Mouse (Mus musculus) cortical plate, adult 2 months (tissue): ENCODE measurements around the gene Psma7. TPM values are rescaled to one million over a fixed set of nuclear protein-coding genes. Genes with fewer than 3 reads are reported as not detected.

ENCODE experiments used
- H3K27ac ChIP-seq: fragments of 200-500 bp; 2 replicates; pipeline ENCODE4 v1.5.1; 2012; ENCODE audit warnings: low read length, control low read depth, inconsistent platforms; ENCODE audit not compliant: insufficient read depth
- H3K4me1 ChIP-seq: fragments of 200-500 bp; 2 replicates; pipeline ENCODE4 v1.6.1; 2011; ENCODE audit warnings: low read length; ENCODE audit not compliant: control insufficient read depth, insufficient read depth
- H3K4me3 ChIP-seq: fragments of 200-500 bp; 2 replicates; pipeline ENCODE4 v1.5.1; 2011; ENCODE audit warnings: mild to moderate bottlenecking, low read length, control low read depth; ENCODE audit not compliant: insufficient read depth
- CTCF ChIP-seq: fragments of 200-500 bp; IDR thresholded peaks from 2 replicates; pipeline ENCODE4 v1.5.1; 2011; ENCODE audit warnings: mild to moderate bottlenecking, control low read depth, low read length; ENCODE audit not compliant: insufficient read depth; ENCODE audit errors: extremely low read depth
- POLR2A ChIP-seq: fragments of 200-500 bp; IDR thresholded peaks from 2 replicates; pipeline ENCODE4 v1.6.1; 2011; ENCODE audit warnings: mild to moderate bottlenecking, low read length, control low read depth; ENCODE audit not compliant: insufficient read depth; ENCODE audit errors: extremely low read depth
- polyA plus RNA-seq: library from polyadenylated mRNA; depleted of rRNA; stranded (reverse); fragments of >200 nt; gene quantifications from 2 replicates; pipeline ENCODE4 v1.2.3, GENCODE M21; 2012

The Psma7 gene
- polyA plus RNA-seq, 1 experiment: 215 TPM

DNA sequence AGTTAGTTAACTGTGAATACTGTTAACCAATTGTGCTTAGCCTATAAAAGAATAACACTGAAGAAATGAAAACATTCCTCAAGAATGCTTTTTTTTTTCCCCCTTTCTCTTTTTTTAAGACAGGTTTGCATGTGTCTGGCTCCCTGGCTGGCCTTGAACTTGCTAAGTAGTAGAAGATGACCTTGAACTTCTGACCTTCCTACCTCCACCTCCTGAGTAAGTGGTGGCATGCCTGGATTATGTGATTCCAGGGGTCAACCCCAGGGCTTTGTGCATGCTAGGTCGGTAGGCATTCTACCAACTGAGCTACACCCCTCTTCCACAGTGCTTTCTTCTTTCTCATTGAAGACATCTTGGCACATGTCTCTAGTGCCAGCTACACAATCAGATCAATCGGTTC lies 29.4 kb upstream of the Psma7 start:
- Histone ChIP-seq H3K27ac (no peak overlapping the region), H3K4me3 (no peak overlapping the region; the same call in 1 of the 2 replicates), H3K4me1 (peaks cover 3% of the 10 kb centered on the region; the same call in 1 of the 2 replicates)
- TF ChIP-seq CTCF: no peak
- TF ChIP-seq POLR2A: no peak

DNA sequence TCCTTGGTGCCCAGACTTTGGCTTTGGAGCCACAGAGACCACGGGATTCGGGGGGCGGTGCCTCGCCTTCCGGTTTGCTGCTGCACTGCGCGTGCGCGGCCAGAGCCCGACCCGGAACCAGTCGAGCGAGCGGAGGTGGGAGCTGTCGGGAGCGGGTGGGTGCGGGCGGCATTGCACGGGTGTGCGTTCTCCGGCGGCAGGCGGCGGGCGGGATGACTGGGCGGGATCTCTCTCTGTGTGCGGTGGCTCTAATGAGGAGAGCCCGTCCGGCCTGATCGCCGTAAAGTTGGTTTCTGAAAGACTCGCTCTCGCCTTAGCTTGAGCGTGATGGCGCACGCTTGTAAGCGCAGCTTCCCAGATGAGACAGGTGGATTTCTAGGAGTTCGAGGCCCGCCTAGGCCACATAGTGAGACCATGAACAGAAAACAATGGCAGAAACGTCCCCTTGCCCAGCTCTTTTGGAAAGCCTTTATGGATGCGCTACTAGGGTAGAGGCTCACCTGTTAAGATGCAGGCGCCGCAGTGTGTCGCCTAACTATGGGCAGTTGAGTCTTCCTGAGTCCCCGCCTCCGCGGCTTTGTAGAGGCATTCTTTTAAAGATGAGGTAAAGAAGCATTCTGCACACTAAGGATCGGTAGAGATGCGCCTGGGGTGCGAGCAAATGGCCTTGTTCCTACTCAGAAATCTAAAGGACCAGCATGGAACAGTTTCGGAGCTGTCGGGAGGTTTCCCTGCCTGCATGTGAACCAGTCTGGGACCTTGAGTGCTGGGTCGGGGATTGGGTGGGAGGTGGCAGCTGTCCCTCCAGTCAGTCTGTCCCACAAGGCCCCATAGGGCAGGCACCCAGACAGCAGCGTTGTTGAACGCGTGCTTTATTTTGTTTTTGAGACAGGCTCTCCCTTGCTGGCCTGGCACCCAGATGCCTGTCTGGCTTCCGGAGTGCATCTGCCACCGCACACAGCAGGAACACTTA lies 28.5 kb upstream of the Psma7 start, which contains the start of gene Mtg2:
Mtg2 (plus strand) TSS at position 108 of the 973 bp plus-strand sequence.
- H3K4me1 ChIP-seq: peaks cover 3% of the 10 kb centered on the region; the same call in 1 of the 2 replicates
- H3K27ac ChIP-seq: peak within 1 kb of the TSS; percentile 26; the same call in 1 of the 2 replicates
- peak; percentile 64; the same call in 1 of the 2 replicates for TF ChIP-seq POLR2A
- TF ChIP-seq CTCF: no peak
- H3K4me3 ChIP-seq: peak within 1 kb of the TSS; percentile 57

DNA sequence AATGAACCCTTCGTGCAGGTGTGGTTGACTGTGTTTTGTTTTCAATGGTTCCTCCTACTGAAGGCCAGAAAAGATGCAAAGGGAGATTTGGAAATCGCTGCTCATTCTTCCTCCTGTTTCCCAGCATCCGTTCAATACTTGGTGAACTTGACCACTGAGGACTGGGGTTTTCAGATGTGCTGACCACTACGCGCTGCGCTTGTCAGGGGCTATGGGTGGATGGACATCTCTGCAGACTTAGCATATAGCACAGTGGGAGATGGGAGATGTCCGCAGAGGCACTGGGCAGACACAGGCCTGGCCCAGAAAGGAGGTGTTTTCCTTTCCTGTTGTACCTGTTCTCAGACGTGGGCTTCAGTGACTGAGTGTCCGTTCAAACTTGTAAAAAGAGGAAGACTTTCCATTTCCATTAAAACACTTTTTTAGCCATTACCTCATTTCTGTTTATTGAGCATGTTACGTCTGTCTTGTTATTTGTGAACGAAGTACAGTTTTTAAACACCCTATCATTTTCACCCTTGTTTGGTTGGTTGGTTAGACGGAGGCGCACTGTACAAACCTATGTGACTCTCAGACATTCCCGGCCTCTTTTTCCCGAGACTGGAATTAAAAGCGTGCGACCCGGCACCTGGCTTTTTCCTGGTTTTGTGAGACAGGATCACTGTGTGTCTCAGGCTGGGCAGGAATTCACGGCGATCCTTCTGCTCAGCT lies 27.7 kb upstream of the Psma7 start:
- Histone ChIP-seq H3K4me3 (peak overlapping the region; percentile 57), H3K27ac (no peak overlapping the region), H3K4me1 (peaks cover 3% of the 10 kb centered on the region; the same call in 1 of the 2 replicates)
- TF ChIP-seq CTCF (no peak), POLR2A (no peak)

DNA sequence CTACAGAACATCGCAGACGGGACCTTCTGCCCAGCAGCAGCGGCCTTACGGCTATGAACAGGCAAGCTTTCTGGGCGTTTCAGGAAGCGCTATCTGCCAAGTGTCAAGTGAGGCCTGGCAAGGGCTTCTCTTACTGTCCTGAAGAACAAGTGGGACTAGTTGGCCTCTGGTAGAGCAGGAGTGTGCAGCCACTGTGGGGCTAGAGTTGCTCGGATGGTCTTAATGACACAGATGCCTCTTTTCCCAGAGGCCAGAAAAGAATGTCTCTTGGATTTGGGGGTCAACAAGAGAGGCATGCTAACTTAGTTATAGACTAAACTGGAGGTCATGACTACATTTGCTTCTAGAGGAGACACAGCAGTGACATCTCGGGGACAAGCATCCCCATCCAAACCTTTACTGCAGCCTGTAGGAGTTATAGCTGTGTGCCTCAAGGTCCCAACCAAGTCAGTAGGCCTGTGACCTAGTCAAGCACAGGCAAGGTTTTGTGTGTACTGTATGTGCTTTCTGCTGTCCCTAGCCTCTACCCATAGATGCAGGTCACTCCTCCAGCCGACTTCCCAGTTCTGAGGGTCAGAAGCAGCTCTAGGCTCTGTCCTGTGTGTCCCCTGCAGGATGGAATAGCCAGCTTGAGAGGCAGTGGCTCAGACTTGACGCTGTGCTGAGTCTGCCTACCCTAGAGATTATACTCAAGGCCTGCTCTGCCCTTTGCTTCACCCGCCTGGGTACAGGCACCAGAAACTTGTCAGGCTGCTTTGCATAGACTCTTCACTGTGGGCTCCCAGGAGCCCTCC lies 21.3 kb upstream of the Psma7 start:
- no peak for TF ChIP-seq POLR2A
- no peak for TF ChIP-seq CTCF
- no peak overlapping the region for H3K27ac ChIP-seq
- no peaks in the 10 kb centered on the region for H3K4me1 ChIP-seq
- H3K4me3 ChIP-seq: no peak overlapping the region

DNA sequence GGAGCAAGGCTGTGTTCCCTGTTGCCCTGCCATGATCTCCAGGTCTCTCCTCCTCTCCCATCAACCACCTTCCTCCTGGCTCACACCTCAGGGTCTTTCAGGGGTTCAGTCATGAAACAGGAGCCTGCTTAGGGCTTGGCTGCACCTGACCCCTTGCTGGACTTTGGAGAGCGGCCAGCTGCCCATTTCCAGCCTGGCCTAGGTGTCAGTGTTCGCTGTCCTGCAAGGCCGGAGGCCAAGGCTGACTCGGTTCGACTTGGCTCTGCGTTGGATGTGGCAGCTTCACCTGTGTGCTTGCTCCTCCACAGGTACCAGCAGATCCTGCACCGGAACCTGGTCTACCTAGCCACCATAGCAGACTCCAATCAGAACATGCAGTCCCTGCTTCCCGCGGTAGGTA lies 10.8 kb upstream of the Psma7 start:
- TF ChIP-seq CTCF (no peak), POLR2A (no peak)
- Histone ChIP-seq H3K4me1 (no peaks in the 10 kb centered on the region), H3K4me3 (no peak overlapping the region), H3K27ac (no peak overlapping the region)

DNA sequence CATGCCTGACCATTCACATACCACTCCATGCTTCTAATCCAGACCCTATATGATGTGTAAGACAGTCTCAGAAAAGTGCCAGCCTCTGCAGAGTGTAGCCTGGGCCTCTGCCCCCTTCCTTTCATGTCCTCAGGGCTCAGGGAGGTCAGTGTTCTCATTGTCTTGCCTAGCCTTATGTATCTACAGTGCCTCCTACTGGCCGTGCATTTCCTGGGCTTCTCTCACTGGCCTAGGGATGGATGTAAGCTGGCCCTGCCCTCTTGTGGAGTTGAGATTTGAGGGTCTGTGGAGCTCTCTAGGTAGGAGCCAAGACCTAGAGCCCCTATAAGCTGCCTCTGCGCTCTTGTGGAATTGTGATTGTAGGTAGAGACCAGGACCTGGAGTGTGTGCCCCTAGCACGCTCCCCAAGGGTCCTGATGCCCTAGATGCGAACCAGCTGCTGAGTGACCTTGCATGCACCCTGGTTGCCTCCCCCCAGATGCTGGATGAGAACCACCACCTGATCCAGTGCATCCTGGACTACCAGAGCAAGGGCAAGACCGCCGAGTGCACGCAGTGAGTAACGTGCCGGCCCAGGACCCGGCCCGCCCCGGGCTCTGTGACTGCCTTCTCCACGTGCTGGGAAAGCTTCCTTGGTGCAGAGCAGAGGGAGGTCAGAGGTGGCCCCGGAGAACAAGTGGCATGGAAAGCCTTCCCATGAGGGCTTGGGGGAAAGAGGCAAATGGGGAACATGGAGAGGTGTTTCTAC lies 9.9 kb upstream of the Psma7 start:
- no peaks in the 10 kb centered on the region for H3K4me1 ChIP-seq
- H3K4me3 ChIP-seq: no peak overlapping the region
- TF ChIP-seq CTCF (peak; percentile 39; the same call in 1 of the 2 replicates), POLR2A (no peak)
- H3K27ac ChIP-seq: no peak overlapping the region

DNA sequence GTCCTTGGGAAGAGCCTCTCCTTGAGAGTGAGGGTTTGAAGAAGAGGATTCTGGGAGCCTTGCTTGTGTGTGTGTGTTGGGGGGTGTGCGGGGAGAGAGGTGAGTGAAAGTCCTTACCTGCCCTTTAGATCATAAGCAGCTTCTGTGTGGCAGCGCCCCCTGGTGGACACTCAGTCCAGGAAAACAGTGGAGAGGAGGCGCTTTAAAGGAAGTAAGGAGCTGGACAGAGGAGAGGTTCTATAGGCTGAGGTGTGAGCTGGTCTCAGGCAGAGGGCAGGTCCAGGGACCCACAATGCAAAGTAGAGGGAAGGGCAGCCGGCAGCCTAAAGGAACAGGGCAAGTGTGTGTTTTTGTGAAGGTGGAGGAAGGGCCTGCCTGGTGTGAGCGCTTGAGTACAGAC lies 8.8 kb upstream of the Psma7 start:
- no peaks in the 10 kb centered on the region; the same call in 1 of the 2 replicates for H3K4me1 ChIP-seq
- no peak overlapping the region for H3K27ac ChIP-seq
- TF ChIP-seq CTCF: peak; percentile 77
- TF ChIP-seq POLR2A: no peak
- no peak overlapping the region for H3K4me3 ChIP-seq

DNA sequence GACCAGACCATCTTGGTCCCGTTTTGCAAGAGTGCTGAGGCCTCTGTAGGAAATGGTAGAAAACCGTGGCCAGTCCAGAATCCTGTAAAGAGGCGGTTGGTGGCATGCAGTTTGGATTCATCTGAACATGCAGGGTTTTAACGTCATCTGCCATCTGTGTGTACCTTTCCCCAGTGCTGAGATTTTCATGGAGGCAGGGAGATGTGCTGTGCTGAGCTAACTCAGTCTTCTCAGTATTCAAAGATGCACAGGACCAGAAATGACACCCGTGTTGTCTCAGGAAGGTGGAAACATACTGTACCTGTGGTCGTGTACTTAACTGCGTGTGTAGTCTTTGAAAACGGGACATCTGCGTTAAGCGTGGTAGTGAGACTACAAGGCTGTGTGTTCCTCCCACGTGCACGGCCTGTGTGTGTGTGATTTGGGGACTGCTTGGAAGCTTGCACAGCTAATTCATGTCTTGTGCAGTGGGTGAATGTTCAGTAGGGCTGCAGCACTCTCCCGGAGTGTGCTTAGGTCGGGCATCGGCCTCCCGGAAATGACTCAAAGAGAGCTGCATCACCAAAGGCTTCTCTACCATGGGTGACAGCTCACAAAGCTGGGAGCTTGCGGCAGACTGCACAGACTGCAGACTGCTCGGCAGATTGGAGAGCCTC lies 5.9 kb upstream of the Psma7 start:
- no peak overlapping the region for H3K4me3 ChIP-seq
- peak overlapping the region; percentile 27 for H3K27ac ChIP-seq
- TF ChIP-seq POLR2A (0 out of 2 replicates have a peak, but pooled peaks have one; percentile 2), CTCF (no peak)
- H3K4me1 ChIP-seq: peaks cover 8% of the 10 kb centered on the region
